ENCODE assay signal across 10 mouse cellular contexts in the genomic region with DNA sequence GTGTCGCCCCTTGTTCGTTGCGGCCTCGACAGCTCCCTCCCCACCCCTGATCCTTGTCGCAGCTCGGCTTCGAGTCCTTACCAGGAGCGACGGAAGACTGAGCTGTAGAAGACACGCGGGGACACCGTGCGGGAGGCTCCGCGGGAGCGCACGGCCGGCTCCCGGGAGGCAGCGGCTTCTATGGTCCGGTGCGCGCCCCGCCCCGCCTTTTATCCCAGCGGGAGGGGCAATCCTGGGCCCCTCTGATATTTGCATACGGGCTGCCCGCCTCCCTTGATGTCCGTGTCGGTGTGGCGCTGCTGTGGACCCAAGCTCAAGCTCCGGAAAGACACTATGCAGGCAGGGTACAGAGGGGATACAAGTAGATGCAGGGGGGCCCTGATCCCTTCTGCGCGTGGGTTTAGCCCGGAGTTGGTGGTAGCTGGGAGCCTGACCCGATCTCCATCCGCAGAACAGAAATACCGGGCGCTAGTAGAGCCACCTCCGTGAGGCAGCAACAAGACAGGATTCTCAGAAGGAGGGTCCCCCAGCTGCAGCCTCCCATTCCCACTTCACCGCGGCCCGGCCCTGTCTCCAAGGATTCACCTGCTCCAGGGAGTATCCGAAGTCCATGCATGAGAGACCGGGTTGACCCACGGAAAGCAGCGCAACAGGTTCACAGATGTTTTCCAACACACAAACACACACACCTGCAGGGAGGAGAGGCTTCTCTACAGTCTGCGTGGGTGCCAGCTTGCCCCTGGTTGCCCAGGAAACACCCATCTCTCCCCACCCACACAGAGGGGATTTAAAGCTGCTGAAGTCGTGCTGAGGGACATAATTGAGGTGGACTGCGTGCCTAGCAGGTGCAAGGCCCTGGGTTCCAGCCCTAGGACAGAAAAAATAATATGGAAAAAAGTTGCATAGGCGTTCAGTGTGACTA. TPM values are rescaled to one million over a fixed set of nuclear protein-coding genes. Genes with fewer than 3 reads are reported as not detected.
DNase-seq lines count a peak whose midpoint lies in the region; ATAC-seq lines count a peak whose summit lies in the region.
"Had no signal": no experiment of that assay in that cellular context is flagged by ENCODE, and none has a peak within 500 bp of the region (broad histone marks: within the 10 kb centered on the region; RNA-seq: fewer than 3 reads in every experiment).

No protein-coding gene starts in this region.

- H3K4me1 ChIP-seq in heart, embryonic 11.5 days (ENCODE audit: control insufficient read depth, insufficient read depth, low read length) = no peaks in the 10 kb centered on the region
- peaks cover 14% of the 10 kb centered on the region for H3K4me1 ChIP-seq in forebrain, embryonic 12.5 days
- peaks cover 10% of the 10 kb centered on the region for H3K4me1 ChIP-seq in lung, embryonic 15.5 days

- DNase-seq in heart, adult 11 months = no peak
- DNase-seq in R1 (ENCODE audit: low read depth, low spot score) = peak; percentile 39
- peak; percentile 55 for DNase-seq in kidney, adult 9 months
- DNase-seq in right cerebral cortex, postnatal 10 days (ENCODE audit: low spot score in 2 of 2) = peak; percentile 37 to 51
- DNase-seq in layer of hippocampus, adult 8-10 months (ENCODE audit: low spot score in 2 of 2) = no peak

- peak overlapping the region; percentile 63; the same call in 1 of the 2 replicates for H3K9ac ChIP-seq in heart, embryonic 11.5 days (ENCODE audit: low read depth, low read length)
- peak overlapping the region; percentile 45 for H3K9ac ChIP-seq in forebrain, embryonic 12.5 days
- H3K9ac ChIP-seq in lung, embryonic 15.5 days = peak overlapping the region; percentile 20

- H3K27ac ChIP-seq in heart, embryonic 11.5 days (ENCODE audit: low read depth, low read length) = no peak overlapping the region
- no peak overlapping the region for H3K27ac ChIP-seq in forebrain, embryonic 12.5 days
- H3K27ac ChIP-seq in lung, embryonic 15.5 days = no peak overlapping the region
- H3K27ac ChIP-seq: macrophage had no signal

- peak overlapping the region; percentile 58 for H3K4me3 ChIP-seq in heart, embryonic 11.5 days (ENCODE audit: low read depth, low read length)
- peak overlapping the region; percentile 48 for H3K4me3 ChIP-seq in forebrain, embryonic 12.5 days (replicated peaks)
- H3K4me3 ChIP-seq in lung, embryonic 15.5 days = peak overlapping the region; percentile 42

- WGBS in heart, embryonic 11.5 days (ENCODE audit: insufficient replicate concordance) = 5% methylated on average over 51 of the region's 51 CpGs
- 4% methylated on average over 51 of the region's 51 CpGs for WGBS in forebrain, embryonic 12.5 days
- WGBS in lung, embryonic 15.5 days = 2% methylated on average over 51 of the region's 51 CpGs

- peak overlapping the region; percentile 95 for H3K4me2 ChIP-seq in heart, embryonic 11.5 days
- peak overlapping the region; percentile 85 for H3K4me2 ChIP-seq in forebrain, embryonic 12.5 days
- peak overlapping the region; percentile 76 for H3K4me2 ChIP-seq in lung, embryonic 15.5 days

- no peaks in the 10 kb centered on the region for H3K36me3 ChIP-seq in heart, embryonic 11.5 days (ENCODE audit: control insufficient read depth, insufficient read depth, low read length)
- no peaks in the 10 kb centered on the region for H3K36me3 ChIP-seq in forebrain, embryonic 12.5 days (replicated peaks)
- no peaks in the 10 kb centered on the region for H3K36me3 ChIP-seq in lung, embryonic 15.5 days

- ATAC-seq in heart, embryonic 11.5 days (replicated peaks; ENCODE audit: insufficient number of reproducible peaks, low FRiP score, low TSS enrichment) = peak; percentile 31; the same call in 1 of the 2 replicates
- ATAC-seq in forebrain, embryonic 12.5 days (ENCODE audit: low FRiP score) = 0 out of 2 replicates have a peak, but pooled peaks have one; percentile 49
- no peak for ATAC-seq in lung, embryonic 15.5 days (ENCODE audit: borderline replicate concordance, extremely low read depth, low FRiP score, low TSS enrichment)
- ATAC-seq: Patski had no signal

- H3K27me3 ChIP-seq in heart, embryonic 11.5 days (ENCODE audit: control insufficient read depth, insufficient read depth, low read length) = peaks cover 41% of the 10 kb centered on the region
- H3K27me3 ChIP-seq in forebrain, embryonic 12.5 days = peaks cover 41% of the 10 kb centered on the region
- H3K27me3 ChIP-seq in lung, embryonic 15.5 days = peaks cover 39% of the 10 kb centered on the region

- no peaks in the 10 kb centered on the region for H3K9me3 ChIP-seq in heart, embryonic 11.5 days (replicated peaks; ENCODE audit: control insufficient read depth, low read length)
- H3K9me3 ChIP-seq in forebrain, embryonic 12.5 days = no peaks in the 10 kb centered on the region
- H3K9me3 ChIP-seq in lung, embryonic 15.5 days = no peaks in the 10 kb centered on the region

RNA-seq across cellular contexts. Expression of a gene that starts 4.3 kb away (rescaled TPM):
- 0.17 and 0.44 TPM in 2 replicates for polyA plus RNA-seq in heart, embryonic 11.5 days (2014; fragmentation: Nextera tagmentation; extraction: Ambion mirVana)
- 0.46 and 0.47 TPM in 2 replicates for polyA plus RNA-seq in forebrain, embryonic 12.5 days (2016; fragmentation: Nextera tagmentation; extraction: Ambion mirVana)
- polyA plus RNA-seq in lung, embryonic 15.5 days (2015; fragmentation: Nextera tagmentation; extraction: Ambion mirVana) = 2.5 and 3.1 TPM in 2 replicates
- 1 to 10 TPM; 2.2 to 3.6 (median 3.0) TPM for total RNA-seq in layer of hippocampus, adult 8-10 months (2022)
- polyA plus RNA-seq: macrophage, Patski had no signal

RNA-seq across cellular contexts. Expression of a gene that starts 23.4 kb away (rescaled TPM):
- polyA plus RNA-seq in heart, embryonic 11.5 days (2014; fragmentation: Nextera tagmentation; extraction: Ambion mirVana) = 15.9 and 18.6 TPM in 2 replicates
- polyA plus RNA-seq in forebrain, embryonic 12.5 days (2016; fragmentation: Nextera tagmentation; extraction: Ambion mirVana) = 30.7 and 32.4 TPM in 2 replicates
- 25.1 TPM in 2 replicates for polyA plus RNA-seq in lung, embryonic 15.5 days (2015; fragmentation: Nextera tagmentation; extraction: Ambion mirVana)
- total RNA-seq in layer of hippocampus, adult 8-10 months (2022) = 10 to 100 TPM; 18.7 to 22.4 (median 19.9) TPM

RNA-seq across cellular contexts. Expression of a gene that starts 58.5 kb away (rescaled TPM):
- 445 and 545 TPM in 2 replicates for polyA plus RNA-seq in heart, embryonic 11.5 days (2014; fragmentation: Nextera tagmentation; extraction: Ambion mirVana)
- 454 and 460 TPM in 2 replicates for polyA plus RNA-seq in forebrain, embryonic 12.5 days (2016; fragmentation: Nextera tagmentation; extraction: Ambion mirVana)
- 718 and 737 TPM in 2 replicates for polyA plus RNA-seq in lung, embryonic 15.5 days (2015; fragmentation: Nextera tagmentation; extraction: Ambion mirVana)
- 100 to 1,000 TPM; 101 to 184 (median 146) TPM for total RNA-seq in layer of hippocampus, adult 8-10 months (2022)

Comparison
In these comparisons a context has a peak if more than half of its experiments do, and no peak if none do; other contexts are left out.
1. DNase-seq: peak in R1 (single experiment), kidney, adult 9 months (single experiment) and right cerebral cortex, postnatal 10 days (2 of 2); none in heart, adult 11 months (single experiment) and layer of hippocampus, adult 8-10 months (0 of 2).
2. Peak in every context shown above with its lines, with median percentiles within 50 percentile points of each other: H3K4me2 ChIP-seq, H3K4me3 ChIP-seq and H3K9ac ChIP-seq.